In the genomic region with DNA sequence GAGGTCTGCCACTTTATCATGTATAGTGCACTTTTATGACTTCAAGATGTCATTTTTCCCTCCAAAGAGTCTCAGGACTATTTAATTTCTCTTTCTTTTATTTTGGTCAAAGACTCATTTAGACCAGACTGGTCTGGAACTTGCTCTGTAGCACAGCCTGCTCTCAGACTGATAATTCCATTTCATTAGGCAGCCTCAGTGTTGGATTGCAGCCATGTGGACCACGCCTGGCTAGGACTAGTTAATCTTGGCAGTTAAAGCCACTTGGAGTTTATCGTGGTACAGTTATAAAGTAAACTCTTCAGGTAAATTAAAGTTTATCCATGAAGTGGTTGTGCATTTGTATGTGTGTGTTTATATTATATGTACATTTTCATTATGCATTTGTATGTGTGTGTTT, we compare ENCODE assay signal across 25 mouse cellular contexts. TPM values are rescaled to one million over a fixed set of nuclear protein-coding genes. Genes with fewer than 3 reads are reported as not detected.
A peak's percentile ranks its signal among the peaks of the same experiment; 100 is the strongest.
DNase-seq lines count a peak whose midpoint lies in the region; ATAC-seq and TF ChIP-seq lines count a peak whose summit lies in the region.
"Had no signal": no experiment of that assay in that cellular context is flagged by ENCODE, and none has a peak within 500 bp of the region (broad histone marks: within the 10 kb centered on the region; RNA-seq: fewer than 3 reads in every experiment).

No protein-coding gene starts in this region.

- TF ChIP-seq POLR2A in MEL (IDR thresholded peaks at IDR 0.05; ENCODE audit: control insufficient read depth in 1 of 2, insufficient read depth in 1 of 2, low read depth in 1 of 2, low read length in 2 of 2, poor library complexity in 1 of 2) = no peak

- no peak for TF ChIP-seq RAD21 in MEL (IDR thresholded peaks at IDR 0.05; ENCODE audit: low read depth, low read length)

- H3K4me3 ChIP-seq in MEL (ENCODE audit: control insufficient read depth in 1 of 2, insufficient read depth in 1 of 2, low read depth in 2 of 2, low read length in 2 of 2) = no peak overlapping the region
- no peak overlapping the region for H3K4me3 ChIP-seq in gastrocnemius, adult 2 months
- H3K4me3 ChIP-seq: embryonic facial prominence, embryonic 12.5 days; erythroblast, embryonic 14.5 days; forebrain, embryonic 15.5 days; heart, embryonic 15.5 days; hindbrain, embryonic 13.5 days; myocyte had no signal

- no peaks in the 10 kb centered on the region for H3K9me3 ChIP-seq in MEL (replicated peaks; ENCODE audit: insufficient read depth, low read length)
- H3K9me3 ChIP-seq: embryonic facial prominence, embryonic 12.5 days; forebrain, embryonic 15.5 days; heart, embryonic 15.5 days; hindbrain, embryonic 13.5 days had no signal

- H3K4me1 ChIP-seq in MEL (ENCODE audit: control insufficient read depth in 1 of 2, insufficient read depth in 2 of 2, low read length in 2 of 2) = peaks cover 19 to 30% of the 10 kb centered on the region in 2 experiments
- H3K4me1 ChIP-seq: embryonic facial prominence, embryonic 12.5 days had no signal

- peaks cover 0 to 34% of the 10 kb centered on the region in 2 experiments; a peak in 2 of 4 replicates for H3K36me3 ChIP-seq in MEL (ENCODE audit: control insufficient read depth in 1 of 2, insufficient read depth in 2 of 2, low read length in 2 of 2)
- H3K36me3 ChIP-seq: embryonic facial prominence, embryonic 12.5 days; forebrain, embryonic 15.5 days; heart, embryonic 15.5 days; hindbrain, embryonic 13.5 days had no signal

- H3K27me3 ChIP-seq in MEL (ENCODE audit: control insufficient read depth in 1 of 2, insufficient read depth in 2 of 2, low read length in 2 of 2) = no peaks in the 10 kb centered on the region
- H3K27me3 ChIP-seq: embryonic facial prominence, embryonic 12.5 days; forebrain, embryonic 15.5 days; heart, embryonic 15.5 days; hindbrain, embryonic 13.5 days had no signal

- DNase-seq in kidney, adult 9 months = peak; percentile 15
- no peak for DNase-seq in kidney, adult 11 months
- DNase-seq in MEL (ENCODE audit: low read depth, low spot score) = peak; percentile 88
- peak; percentile 11 for DNase-seq in c-Kit-positive CD71-positive TER-119-negative erythroid progenitor cells, embryonic 14.5 days (ENCODE audit: low read depth)
- DNase-seq in adrenal gland, adult 8-10 months = no peak
- no peak for DNase-seq in gastrocnemius, adult 2 months
- DNase-seq in layer of hippocampus, adult 8-10 months (ENCODE audit: low spot score in 2 of 2) = no peak
- DNase-seq: adrenal gland, adult 2 months; cerebellum, postnatal 14 days; gastrocnemius, postnatal 36 days; heart, postnatal 36 days; kidney, postnatal 25 days; layer of hippocampus, adult 9-11 months; lung, embryonic 14.5 days; thymus, adult 2 months; thymus, postnatal 4 days had no signal

- TF ChIP-seq EP300 in MEL (IDR thresholded peaks at IDR 0.05; ENCODE audit: low read depth in 1 of 2, low read length in 2 of 2) = peak; percentile 92

- TF ChIP-seq CTCF in MEL (IDR thresholded peaks at IDR 0.05 in 2 of 3, conservative IDR thresholded peaks at IDR 0.05 in 1 of 3; ENCODE audit: control insufficient read depth in 1 of 3, insufficient read depth in 1 of 3, low read depth in 2 of 3, low read length in 3 of 3, poor library complexity in 1 of 3, severe bottlenecking in 1 of 3) = no peak
- no peak for TF ChIP-seq CTCF in gastrocnemius, adult 2 months (IDR thresholded peaks at IDR 0.05)

- 0 out of 2 replicates have a peak, but pooled peaks have one; percentile 27 for ATAC-seq in megakaryocyte, adult 5-6 weeks (ENCODE audit: poor library complexity, severe bottlenecking)
- ATAC-seq: forebrain, embryonic 15.5 days; midbrain, embryonic 16.5 days had no signal

- no peaks in the 10 kb centered on the region for H3K79me2 ChIP-seq in MEL (ENCODE audit: control insufficient read depth, insufficient read depth, low read length, poor library complexity)

- intact Hi-C loops in gastrocnemius, adult 2 months (cut with DNase I) = no loop called here

- H3K9ac ChIP-seq in MEL (ENCODE audit: control insufficient read depth, low read depth, low read length, poor library complexity, severe bottlenecking) = no peak overlapping the region
- H3K9ac ChIP-seq: embryonic facial prominence, embryonic 12.5 days; forebrain, embryonic 15.5 days; heart, embryonic 15.5 days; hindbrain, embryonic 13.5 days; lung, embryonic 14.5 days had no signal

- H3K27ac ChIP-seq in MEL (ENCODE audit: control insufficient read depth, low read depth, low read length) = peak overlapping the region; percentile 47
- H3K27ac ChIP-seq in gastrocnemius, adult 2 months = no peak overlapping the region
- H3K27ac ChIP-seq: embryonic facial prominence, embryonic 12.5 days; forebrain, embryonic 15.5 days; heart, embryonic 15.5 days; hindbrain, embryonic 13.5 days; stomach, postnatal 0 days had no signal

TF ChIP-seq in MEL, 35 proteins besides CTCF, POLR2A, EP300 and RAD21:
- TF ChIP-seq ETS1 (IDR thresholded peaks at IDR 0.05; ENCODE audit: low read depth, low read length) = peak; percentile 82
- no peak for TF ChIP-seq ZC3H11A (IDR thresholded peaks at IDR 0.05; ENCODE audit: low read depth, low read length)
- TF ChIP-seq KAT2A (conservative IDR thresholded peaks at IDR 0.05; ENCODE audit: low read depth, low read length) = no peak
- no peak for TF ChIP-seq POLR2AphosphoS2 (IDR thresholded peaks at IDR 0.05; ENCODE audit: low read length)
- TF ChIP-seq GATA1 (IDR thresholded peaks at IDR 0.05; ENCODE audit: low read depth, low read length) = peak; percentile 78
- no peak for TF ChIP-seq ZNF384 (IDR thresholded peaks at IDR 0.05; ENCODE audit: low read depth, low read length)
- peak; percentile 82 for TF ChIP-seq SIN3A (IDR thresholded peaks at IDR 0.05; ENCODE audit: low read length)
- peak; percentile 62 for TF ChIP-seq TAL1 (IDR thresholded peaks at IDR 0.05; ENCODE audit: low read length)
- peak; percentile 56 for TF ChIP-seq RCOR1 (IDR thresholded peaks at IDR 0.05; ENCODE audit: low read depth, low read length)
- peak; percentile 65 for TF ChIP-seq MAX (IDR thresholded peaks at IDR 0.05; ENCODE audit: low read length)
- no peak for TF ChIP-seq E2F4 (IDR thresholded peaks at IDR 0.05; ENCODE audit: borderline replicate concordance, low read depth, low read length)
- peak; percentile 61 for TF ChIP-seq MXI1 (IDR thresholded peaks at IDR 0.05; ENCODE audit: low read depth, low read length)
- peak; percentile 85 for TF ChIP-seq TCF12 (IDR thresholded peaks at IDR 0.05; ENCODE audit: low read depth, low read length)
- peak; percentile 74 for TF ChIP-seq MYB (IDR thresholded peaks at IDR 0.05; ENCODE audit: low read depth, low read length)
- TF ChIP-seq MYC (IDR thresholded peaks at IDR 0.05; ENCODE audit: low read depth, low read length) = peak; percentile 87

RNA-seq across cellular contexts. Expression of gene Ift57, which starts 27.7 kb away (rescaled TPM):
- 5.7 and 6.3 TPM in 2 replicates for total RNA-seq in MEL (2012; rRNA removed)
- 10 to 100 TPM in 1 of 2 experiments, not detected in 1; 11.1 TPM for polyA plus RNA-seq in MEL (2012; ENCODE audit: insufficient read depth in 1 of 2, insufficient read length in 2 of 2, low read depth in 1 of 2, low replicate concordance in 2 of 2, missing spikeins in 1 of 2)
- 13.6 and 20.6 TPM in 2 replicates for total RNA-seq in megakaryocyte, adult 5-6 weeks (2015)
- total RNA-seq in megakaryocyte, adult 5-6 weeks (2017) = 21.9 and 24.9 TPM in 2 replicates
- 10 to 100 TPM; 35.4 to 46.7 (median 41.2) TPM for total RNA-seq in adrenal gland, adult 8-10 months (2022)
- 1 to 10 TPM; 7.9 to 8.6 TPM for total RNA-seq in gastrocnemius, adult 2 months (2021)
- total RNA-seq in layer of hippocampus, adult 8-10 months (2022) = 10 to 100 TPM; 44.0 to 55.8 (median 49.2) TPM

Comparison
In these comparisons a context has a peak if more than half of its experiments do, and no peak if none do; other contexts are left out.
1. DNase-seq: peak in kidney, adult 9 months (single experiment), MEL (single experiment) and c-Kit-positive CD71-positive TER-119-negative erythroid progenitor cells, embryonic 14.5 days (single experiment); none in kidney, adult 11 months (single experiment), adrenal gland, adult 8-10 months (single experiment), gastrocnemius, adult 2 months (single experiment) and layer of hippocampus, adult 8-10 months (0 of 2).